Mouse (Mus musculus) hindbrain, embryonic 11.5 days (tissue): ENCODE results near the gene Gm20388. TPM values are rescaled to one million over a fixed set of nuclear protein-coding genes. Genes with fewer than 3 reads are reported as not detected.

Experiments
- ATAC-seq: fragments of 200-750 bp; cut with Nextera tagmentation; 2 replicates; pipeline ENCODE4 v1.8.0; 2017; ENCODE audit warnings: mild to moderate bottlenecking, moderate TSS enrichment, moderate library complexity; ENCODE audit not compliant: low FRiP score
- DNase-seq: peaks from one replicate; pipeline ENCODE4 v3.0.0-alpha.2; 2015; ENCODE audit warnings: low spot score
- H3K27ac ChIP-seq: fragments of 300-500 bp; sonication (generic); 2 replicates; pipeline ENCODE4 v1.5.1; 2014; ENCODE audit warnings: mild to moderate bottlenecking, low read depth, low read length
- H3K27me3 ChIP-seq: fragments of 300-500 bp; sonication (generic); 2 replicates; pipeline ENCODE4 v1.6.1; 2014; ENCODE audit warnings: mild to moderate bottlenecking, low read length, moderate library complexity, mixed read lengths; ENCODE audit not compliant: control insufficient read depth, insufficient read depth
- H3K36me3 ChIP-seq: fragments of 300-500 bp; sonication (generic); 2 replicates; pipeline ENCODE4 v1.6.1; 2014; ENCODE audit warnings: mild to moderate bottlenecking, low read length, moderate library complexity, mixed read lengths; ENCODE audit not compliant: control insufficient read depth, insufficient read depth
- H3K4me1 ChIP-seq: fragments of 300-500 bp; sonication (generic); replicated peaks from 2 replicates; pipeline ENCODE4 v1.6.1; 2014; ENCODE audit warnings: low read length, mixed read lengths; ENCODE audit not compliant: control insufficient read depth, insufficient read depth
- H3K4me2 ChIP-seq: fragments of 300-500 bp; sonication (generic); replicated peaks from 2 replicates; pipeline ENCODE4 v1.6.1; 2014; ENCODE audit warnings: mild to moderate bottlenecking, low read depth, low read length
- H3K4me3 ChIP-seq: fragments of 300-500 bp; sonication (generic); 2 replicates; pipeline ENCODE4 v1.5.1; 2014; ENCODE audit warnings: low read depth, low read length
- H3K9ac ChIP-seq: fragments of 300-500 bp; sonication (generic); 2 replicates; pipeline ENCODE4 v1.6.1; 2014; ENCODE audit warnings: low read depth, low read length
- H3K9me3 ChIP-seq: fragments of 300-500 bp; sonication (generic); 2 replicates; pipeline ENCODE4 v1.6.1; 2016; ENCODE audit warnings: low read length; ENCODE audit not compliant: control insufficient read depth
- WGBS: fragments of 180-500 bp; shearing (Covaris S2); extraction: QIAGEN DNeasy Blood & Tissue Kit; methylation state at CpG from one replicate; pipeline ENCODE4 v1.1.7; 2014; 5-methylcytosine and 5-hydroxymethylcytosine counted together
- polyA plus RNA-seq: library from polyadenylated mRNA; unstranded; fragments of >200 nt; fragmentation: Nextera tagmentation; extraction: Ambion mirVana; gene quantifications from 2 replicates; pipeline ENCODE4 v1.2.1, GENCODE M21; 2014

The Gm20388 gene
- polyA plus RNA-seq, 1 experiment from 2014 or later, result 11.8 TPM

GRCm38 (mm10) chr8:122265522-122265921 lies 2354.9 kb downstream of the Gm20388 start:
- ATAC-seq (no peak), DNase-seq (no peak)
- Histone ChIP-seq H3K27me3 (peaks cover 3% of the 10 kb centered on the region; the same call in 1 of the 2 replicates), H3K4me2 (no peak overlapping the region), H3K9me3 (no peaks in the 10 kb centered on the region), H3K27ac (no peak overlapping the region), H3K9ac (no peak overlapping the region), H3K4me3 (no peak overlapping the region), H3K4me1 (peaks cover 3% of the 10 kb centered on the region; the same call in 1 of the 2 replicates), H3K36me3 (no peaks in the 10 kb centered on the region)
- WGBS, result 86% methylated on average over 8 of the region's 8 CpGs

GRCm38 (mm10) chr8:122266867-122267266 lies 2356.2 kb downstream of the Gm20388 start:
- peaks cover 3% of the 10 kb centered on the region; the same call in 1 of the 2 replicates for H3K4me1 ChIP-seq
- H3K4me3 ChIP-seq, result no peak overlapping the region
- H3K9ac ChIP-seq, result no peak overlapping the region
- no peak overlapping the region for H3K27ac ChIP-seq
- ATAC-seq, result no peak
- 53% methylated on average over 13 of the region's 13 CpGs for WGBS
- H3K9me3 ChIP-seq, result no peaks in the 10 kb centered on the region
- H3K4me2 ChIP-seq, result no peak overlapping the region
- no peaks in the 10 kb centered on the region for H3K36me3 ChIP-seq
- no peak for DNase-seq
- H3K27me3 ChIP-seq, result peaks cover 6% of the 10 kb centered on the region

GRCm38 (mm10) chr8:122268861-122269260 lies 2358.2 kb downstream of the Gm20388 start:
- H3K4me2 ChIP-seq, result peak overlapping the region; percentile 47
- H3K9me3 ChIP-seq, result no peaks in the 10 kb centered on the region
- no peak for DNase-seq
- H3K36me3 ChIP-seq, result no peaks in the 10 kb centered on the region
- peak overlapping the region; percentile 28 for H3K4me3 ChIP-seq
- H3K27me3 ChIP-seq, result peaks cover 8% of the 10 kb centered on the region
- peak overlapping the region; percentile 53 for H3K9ac ChIP-seq
- peaks cover 5% of the 10 kb centered on the region; the same call in 1 of the 2 replicates for H3K4me1 ChIP-seq
- no peak overlapping the region for H3K27ac ChIP-seq
- ATAC-seq, result no peak
- 60% methylated on average over 24 of the region's 24 CpGs for WGBS

GRCm38 (mm10) chr8:122269404-122269803 lies 2358.8 kb downstream of the Gm20388 start:
- Histone ChIP-seq H3K36me3 (no peaks in the 10 kb centered on the region), H3K4me1 (peaks cover 2% of the 10 kb centered on the region; the same call in 1 of the 2 replicates), H3K9me3 (no peaks in the 10 kb centered on the region), H3K9ac (peak overlapping the region; percentile 53), H3K27me3 (peaks cover 8% of the 10 kb centered on the region), H3K4me3 (peak overlapping the region; percentile 28), H3K27ac (no peak overlapping the region), H3K4me2 (peak overlapping the region; percentile 47)
- ATAC-seq, result 0 out of 2 replicates have a peak, but pooled peaks have one; percentile 27
- 5% methylated on average over 19 of the region's 21 CpGs for WGBS
- DNase-seq, result peak; percentile 85

- H3K9me3 ChIP-seq, result no peaks in the 10 kb centered on the region
- H3K27ac ChIP-seq, result no peak overlapping the region
- H3K27me3 ChIP-seq, result peaks cover 10% of the 10 kb centered on the region
- H3K36me3 ChIP-seq, result no peaks in the 10 kb centered on the region
- WGBS, result 73% methylated on average over 7 of the region's 7 CpGs
- no peak overlapping the region for H3K4me3 ChIP-seq
- H3K4me2 ChIP-seq, result no peak overlapping the region
- ATAC-seq (no peak), DNase-seq (no peak)
- peaks cover 2% of the 10 kb centered on the region; the same call in 1 of the 2 replicates for H3K4me1 ChIP-seq
- H3K9ac ChIP-seq, result no peak overlapping the region
These were observed 2359.9 kb downstream of the Gm20388 start for GRCm38 (mm10) chr8:122270555-122270954.

- 14% methylated on average over 5 of the region's 5 CpGs for WGBS
- Histone ChIP-seq H3K4me2 (no peak overlapping the region), H3K4me1 (peaks cover 2% of the 10 kb centered on the region; the same call in 1 of the 2 replicates), H3K27me3 (peaks cover 10% of the 10 kb centered on the region), H3K9me3 (no peaks in the 10 kb centered on the region), H3K9ac (no peak overlapping the region), H3K27ac (no peak overlapping the region), H3K36me3 (no peaks in the 10 kb centered on the region), H3K4me3 (no peak overlapping the region)
- peak; percentile 60 for ATAC-seq
- peak; percentile 88 for DNase-seq
These were observed 2362.5 kb downstream of the Gm20388 start for GRCm38 (mm10) chr8:122273152-122273551.

- no peak overlapping the region for H3K9ac ChIP-seq
- H3K4me2 ChIP-seq, result no peak overlapping the region
- H3K4me3 ChIP-seq, result no peak overlapping the region
- H3K36me3 ChIP-seq, result no peaks in the 10 kb centered on the region
- no peak for DNase-seq
- no peak overlapping the region for H3K27ac ChIP-seq
- 58% methylated on average over 7 of the region's 7 CpGs for WGBS
- H3K4me1 ChIP-seq, result peaks cover 2% of the 10 kb centered on the region; the same call in 1 of the 2 replicates
- ATAC-seq, result no peak
- H3K9me3 ChIP-seq, result no peaks in the 10 kb centered on the region
- peaks cover 8% of the 10 kb centered on the region for H3K27me3 ChIP-seq
These were observed 2363.2 kb downstream of the Gm20388 start for GRCm38 (mm10) chr8:122273826-122274225.

GRCm38 (mm10) chr8:122274651-122275391 lies 2364.2 kb downstream of the Gm20388 start:
- Histone ChIP-seq H3K36me3 (no peaks in the 10 kb centered on the region), H3K27ac (no peak overlapping the region), H3K4me2 (no peak overlapping the region), H3K9me3 (no peaks in the 10 kb centered on the region), H3K9ac (no peak overlapping the region), H3K4me1 (peaks cover 2% of the 10 kb centered on the region; the same call in 1 of the 2 replicates), H3K4me3 (no peak overlapping the region), H3K27me3 (peaks cover 7% of the 10 kb centered on the region; the same call in 1 of the 2 replicates)
- no peak for ATAC-seq
- 81% methylated on average over 11 of the region's 11 CpGs for WGBS
- DNase-seq, result no peak

GRCm38 (mm10) chr8:122276308-122276707 lies 2365.7 kb downstream of the Gm20388 start:
- Histone ChIP-seq H3K27ac (no peak overlapping the region), H3K9me3 (no peaks in the 10 kb centered on the region), H3K9ac (no peak overlapping the region), H3K4me2 (no peak overlapping the region), H3K27me3 (peaks cover 5% of the 10 kb centered on the region; the same call in 1 of the 2 replicates), H3K4me1 (peaks cover 4% of the 10 kb centered on the region), H3K36me3 (no peaks in the 10 kb centered on the region), H3K4me3 (no peak overlapping the region)
- 92% methylated on average over 5 of the region's 5 CpGs for WGBS
- no peak for DNase-seq
- ATAC-seq, result no peak
